Mouse (Mus musculus) yolk sac, embryonic 10.5 days (tissue): Measurements from ENCODE around the gene Abhd12.
"Not testable (repeated sequence)": the region's sequence is repeated elsewhere in the genome, so short reads cannot be mapped to it uniquely, and the experiment has no call there.

Experiments
- DNase-seq: peaks from one replicate; pipeline ENCODE4 v3.0.0-alpha.2; 2017; ENCODE audit warnings: low spot score

Gene Abhd12

GRCm38 (mm10) chr2:150909429-150910039, 5.0 kb upstream of the Abhd12 start:
- peak; percentile 97 for DNase-seq

- not testable (repeated sequence) for DNase-seq
Observed at GRCm38 (mm10) chr2:150908881-150909280, 4.3 kb upstream of the Abhd12 start.

- no peak for DNase-seq
Observed at GRCm38 (mm10) chr2:150904936-150905450, 452 bp upstream of the Abhd12 start, which contains the start of gene Gins1. Gene Gins1, plus strand, starts transcription at chr2:150905400.

- peak; percentile 60 for DNase-seq
Observed at GRCm38 (mm10) chr2:150902347-150902746, 2.2 kb downstream of the Abhd12 start.

- DNase-seq, result peak; percentile 56
Observed at GRCm38 (mm10) chr2:150900341-150900740, 4.2 kb downstream of the Abhd12 start.

GRCm38 (mm10) chr2:150895691-150896252, 8.8 kb downstream of the Abhd12 start:
- DNase-seq, result no peak

GRCm38 (mm10) chr2:150894617-150895267, 9.8 kb downstream of the Abhd12 start:
- DNase-seq, result no peak

- no peak for DNase-seq
Observed at GRCm38 (mm10) chr2:150887370-150887769, 17.2 kb downstream of the Abhd12 start.

GRCm38 (mm10) chr2:150886315-150886714, 18.2 kb downstream of the Abhd12 start:
- DNase-seq, result no peak

GRCm38 (mm10) chr2:150885814-150886213, 18.7 kb downstream of the Abhd12 start:
- DNase-seq, result no peak

- DNase-seq, result no peak
Observed at GRCm38 (mm10) chr2:150884779-150885110, 19.8 kb downstream of the Abhd12 start.

- DNase-seq, result no peak
Observed at GRCm38 (mm10) chr2:150884075-150884778, 20.3 kb downstream of the Abhd12 start.

GRCm38 (mm10) chr2:150877561-150877960, 27.0 kb downstream of the Abhd12 start:
- no peak for DNase-seq

- DNase-seq, result no peak
Observed at GRCm38 (mm10) chr2:150875226-150875625, 29.3 kb downstream of the Abhd12 start.

- DNase-seq, result no peak
Observed at GRCm38 (mm10) chr2:150874508-150874907, 30.0 kb downstream of the Abhd12 start.

- no peak for DNase-seq
Observed at GRCm38 (mm10) chr2:150869446-150869845, 35.1 kb downstream of the Abhd12 start.

- no peak for DNase-seq
Observed at GRCm38 (mm10) chr2:150867021-150867420, 37.5 kb downstream of the Abhd12 start.

GRCm38 (mm10) chr2:150861128-150861527, 43.4 kb downstream of the Abhd12 start:
- DNase-seq, result no peak

- DNase-seq, result no peak
Observed at GRCm38 (mm10) chr2:150859709-150860470, 44.7 kb downstream of the Abhd12 start.

- peak; percentile 61 for DNase-seq
Observed at GRCm38 (mm10) chr2:150858724-150859487, 45.6 kb downstream of the Abhd12 start.

- DNase-seq, result no peak
Observed at GRCm38 (mm10) chr2:150855186-150855585, 49.4 kb downstream of the Abhd12 start.
